Mouse (Mus musculus) urinary bladder, postnatal 36 days (tissue): ENCODE measurements around the gene Zic5.

Experiments used
- DNase-seq, 2 experiments: peaks; one replicate each; pipeline ENCODE4 v3.0.0; 2022; ENCODE audit warnings: low spot score in 2 of 2, mixed read lengths in 1 of 2

Zic5 gene

GRCm38 (mm10) chr14:122432558-122432957 is 32.9 kb downstream of the Zic5 start:
- no peak for DNase-seq

GRCm38 (mm10) chr14:122427654-122428053 is 37.8 kb downstream of the Zic5 start:
- no peak for DNase-seq

DNA sequence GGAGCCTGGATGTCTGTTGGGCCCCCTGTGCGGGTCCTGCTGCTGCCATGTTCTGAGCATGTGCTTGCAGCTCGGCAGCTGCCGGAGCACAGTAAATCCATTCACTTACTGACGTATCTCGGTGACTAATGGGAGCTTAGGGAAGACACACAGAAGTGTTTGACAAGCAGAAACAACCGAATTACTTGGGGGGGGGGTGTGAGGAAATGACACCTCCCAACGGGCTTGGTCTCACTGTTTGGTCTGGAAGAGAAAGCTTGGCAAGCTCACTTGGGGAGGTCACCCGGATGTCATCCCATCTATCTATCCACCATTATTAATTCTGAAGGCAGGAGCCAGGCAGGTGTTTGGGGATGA is 38.3 kb downstream of the Zic5 start:
- no peak for DNase-seq

DNA sequence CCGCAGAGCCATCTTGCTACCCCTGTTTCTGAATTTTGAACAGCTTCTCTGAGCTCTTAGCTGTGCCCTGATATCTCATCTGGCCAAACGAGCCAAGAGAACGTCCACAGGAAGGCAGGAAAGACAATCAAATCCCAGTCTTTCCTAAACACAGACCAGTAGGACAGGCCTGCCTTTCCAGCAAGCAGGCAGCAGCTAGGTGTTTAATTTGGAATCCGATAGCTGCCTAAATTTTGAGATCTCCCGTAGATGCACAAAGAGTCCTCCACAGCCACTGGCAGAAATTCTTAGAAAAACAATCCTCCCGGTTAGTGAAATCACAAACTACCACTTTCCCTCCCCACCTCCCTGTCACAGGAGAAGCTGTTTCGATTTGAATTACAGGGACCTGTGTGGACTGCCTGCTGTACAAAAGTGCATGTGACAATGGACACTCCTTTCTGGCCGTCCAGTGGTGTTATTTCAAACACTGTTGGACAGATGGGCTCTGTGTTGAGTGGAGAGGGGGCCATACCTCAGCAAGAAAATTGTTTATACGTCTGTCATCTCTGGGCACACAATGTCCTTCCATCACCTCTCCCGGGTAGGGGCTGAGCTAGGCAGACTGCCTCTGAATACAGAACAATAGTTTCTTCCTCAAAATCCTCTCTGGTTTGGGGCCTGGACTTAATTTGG is 38.8 kb downstream of the Zic5 start:
- DNase-seq = no peak

DNA sequence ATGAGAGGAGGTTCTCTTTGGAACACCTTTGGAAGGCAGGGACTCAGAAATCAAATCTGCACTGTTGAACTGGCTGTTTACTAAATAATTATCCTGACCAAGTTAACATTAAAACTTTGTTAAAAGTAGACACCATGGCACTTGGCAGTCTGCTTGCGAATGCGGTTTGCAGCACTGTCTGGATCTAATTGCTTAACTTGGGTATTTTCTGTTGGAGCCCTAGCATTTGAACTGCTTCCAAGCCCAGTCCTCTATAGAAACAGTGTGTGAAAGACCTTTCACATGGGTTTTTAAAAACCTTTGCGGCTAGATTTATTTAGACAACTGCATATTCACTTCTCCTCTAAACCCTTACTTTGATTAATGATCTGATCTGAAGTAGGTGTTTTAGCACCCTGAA is 41.0 kb downstream of the Zic5 start:
- DNase-seq = no peak

DNA sequence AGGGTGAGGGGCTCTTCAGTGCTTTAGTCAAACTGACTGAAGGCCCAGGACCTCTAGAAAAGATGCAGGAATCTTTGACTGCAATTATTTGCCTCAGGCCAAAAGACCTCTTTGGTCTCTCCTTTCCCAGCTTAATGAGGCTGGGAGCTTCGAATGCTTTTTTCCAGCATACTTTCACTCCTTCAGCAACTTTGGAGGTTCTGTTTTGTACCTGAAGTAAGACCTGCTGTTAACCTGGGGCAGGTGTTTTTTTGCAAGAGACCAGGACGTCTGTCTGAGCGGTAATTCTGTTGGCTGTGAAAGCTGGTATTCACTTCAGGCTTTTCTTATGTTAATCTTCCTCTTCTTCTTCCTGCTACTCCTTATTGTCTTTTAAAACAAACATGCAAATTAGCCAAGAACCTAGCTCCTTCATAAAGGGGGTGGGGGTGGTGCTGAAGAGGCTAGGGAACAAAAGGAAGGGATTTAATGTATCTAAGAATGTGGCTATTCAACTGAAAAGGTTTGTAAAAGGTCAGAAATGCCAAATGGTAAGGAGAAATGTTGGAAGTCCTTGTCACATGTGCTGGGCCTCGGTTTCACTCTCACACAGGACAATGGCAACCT is 49.2 kb downstream of the Zic5 start:
- DNase-seq = no peak

DNA sequence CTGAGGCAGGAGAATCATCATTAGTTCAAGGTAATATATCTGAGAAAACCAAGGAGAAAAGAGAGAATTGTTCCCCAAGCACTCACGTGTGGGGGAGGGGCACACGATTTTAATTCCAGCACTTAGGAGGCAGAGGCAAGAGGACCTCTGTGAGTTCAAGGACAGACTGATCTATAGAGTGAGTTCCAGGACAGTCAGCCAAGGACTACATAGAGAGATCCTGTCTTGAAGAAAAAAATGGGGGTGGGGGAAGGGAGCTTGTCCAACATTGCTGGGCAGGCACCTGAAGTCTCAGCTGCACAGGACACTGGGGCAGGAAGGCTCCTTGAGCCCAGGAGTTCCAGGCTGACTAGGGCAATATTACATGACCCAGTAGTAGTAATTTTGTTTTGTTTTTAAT is 50.7 kb downstream of the Zic5 start:
- no peak for DNase-seq

DNA sequence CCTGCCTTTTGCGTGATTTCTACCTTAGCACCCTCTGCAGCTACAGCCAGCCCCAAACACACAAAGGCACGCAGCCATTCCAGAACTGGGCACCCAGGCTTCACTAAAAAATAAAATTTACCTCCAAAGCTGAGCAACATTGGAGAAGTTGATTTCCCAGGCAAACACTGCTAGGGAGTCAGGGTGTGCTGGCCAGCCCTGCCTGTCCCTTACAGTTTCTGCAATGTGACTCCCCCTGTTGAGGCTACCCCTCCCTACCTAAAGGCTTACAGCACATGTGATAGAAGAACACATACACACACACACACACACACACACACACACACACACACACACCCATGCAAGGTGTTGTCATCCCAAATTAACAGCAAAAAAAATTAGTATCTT is 51.9 kb downstream of the Zic5 start:
- DNase-seq = no peak

GRCm38 (mm10) chr14:122412841-122413541 is 52.5 kb downstream of the Zic5 start:
- no peak for DNase-seq
